10 mouse cellular contexts compared by ENCODE assay signal in genomic region chr2:104774763-104775162, GRCm38 (mm10). TPM values are rescaled to one million over a fixed set of nuclear protein-coding genes. Genes with fewer than 3 reads are reported as not detected.
A peak's percentile ranks its signal among the peaks of the same experiment; 100 is the strongest.
DNase-seq lines count a peak whose midpoint lies in the region; ATAC-seq and TF ChIP-seq lines count a peak whose summit lies in the region.
"Had no signal": no experiment of that assay in that cellular context is flagged by ENCODE, and none has a peak within 500 bp of the region (broad histone marks: within the 10 kb centered on the region; RNA-seq: fewer than 3 reads in every experiment).

No protein-coding gene starts in this region.

- no peak overlapping the region for H3K9ac ChIP-seq in kidney, postnatal 0 days (ENCODE audit: low read depth, low read length)
- no peak overlapping the region for H3K9ac ChIP-seq in kidney, embryonic 15.5 days
- H3K9ac ChIP-seq: embryonic facial prominence, embryonic 15.5 days had no signal

- H3K27ac ChIP-seq in kidney, postnatal 0 days: no peak overlapping the region
- H3K27ac ChIP-seq in kidney, embryonic 15.5 days: no peak overlapping the region
- H3K27ac ChIP-seq: embryonic facial prominence, embryonic 15.5 days had no signal

- TF ChIP-seq CTCF in kidney, postnatal 0 days (IDR thresholded peaks at IDR 0.05; ENCODE audit: low read depth): peak; percentile 77
- 0 out of 2 replicates have a peak, but pooled peaks have one; percentile 5 for TF ChIP-seq CTCF in G1E (IDR thresholded peaks at IDR 0.05; ENCODE audit: low read depth, low read length)

- peak; percentile 60 for DNase-seq in kidney, postnatal 0 days (ENCODE audit: low spot score)
- DNase-seq in CD4-positive helper T cell, adult 2 months (ENCODE audit: low read depth, low spot score): peak; percentile 31
- peak; percentile 2 for DNase-seq in G1E (ENCODE audit: low spot score)
- DNase-seq in urinary bladder, postnatal 36 days (ENCODE audit: low spot score in 2 of 2): no peak
- DNase-seq in urinary bladder, adult 18-20 months (ENCODE audit: low spot score in 2 of 2): no peak

- H3K36me3 ChIP-seq in kidney, postnatal 0 days (ENCODE audit: insufficient read depth, low read length): peaks cover 26% of the 10 kb centered on the region
- H3K36me3 ChIP-seq in kidney, embryonic 15.5 days: peaks cover 72% of the 10 kb centered on the region
- H3K36me3 ChIP-seq in G1E (replicated peaks): peaks cover 64% of the 10 kb centered on the region

- H3K4me1 ChIP-seq in kidney, postnatal 0 days (replicated peaks; ENCODE audit: insufficient read depth, low read length): no peaks in the 10 kb centered on the region
- H3K4me1 ChIP-seq in kidney, embryonic 15.5 days: no peaks in the 10 kb centered on the region
- no peaks in the 10 kb centered on the region for H3K4me1 ChIP-seq in G1E (ENCODE audit: insufficient read depth, low read depth, low read length)
- H3K4me1 ChIP-seq: embryonic facial prominence, embryonic 15.5 days had no signal

- H3K4me2 ChIP-seq in kidney, postnatal 0 days (ENCODE audit: low read length): no peak overlapping the region
- H3K4me2 ChIP-seq in kidney, embryonic 15.5 days: no peak overlapping the region
- H3K4me2 ChIP-seq: embryonic facial prominence, embryonic 15.5 days had no signal

- H3K9me3 ChIP-seq in kidney, postnatal 0 days (replicated peaks; ENCODE audit: low read length): no peaks in the 10 kb centered on the region
- no peaks in the 10 kb centered on the region for H3K9me3 ChIP-seq in kidney, embryonic 15.5 days (replicated peaks)
- H3K9me3 ChIP-seq in G1E (replicated peaks): no peaks in the 10 kb centered on the region
- H3K9me3 ChIP-seq: embryonic facial prominence, embryonic 15.5 days had no signal

- no peak for ATAC-seq in kidney, postnatal 0 days (replicated peaks; ENCODE audit: low FRiP score, low read depth)
- ATAC-seq in kidney, embryonic 15.5 days (replicated peaks; ENCODE audit: low FRiP score): no peak
- ATAC-seq in G1E (ENCODE audit: extremely low read depth, insufficient number of reproducible peaks, low FRiP score, poor library complexity, severe bottlenecking): no peak
- ATAC-seq in granulocyte monocyte progenitor cell, adult 5-6 weeks (replicated peaks; ENCODE audit: poor library complexity, severe bottlenecking): peak; percentile 25; the same call in 1 of the 2 replicates
- ATAC-seq: midbrain, embryonic 16.5 days had no signal

- 84% methylated on average over 1 of the region's 1 CpGs for WGBS in kidney, postnatal 0 days
- 69% methylated on average over 1 of the region's 1 CpGs for WGBS in kidney, embryonic 15.5 days

- no peaks in the 10 kb centered on the region for H3K27me3 ChIP-seq in kidney, postnatal 0 days (ENCODE audit: insufficient read depth, low read length)
- no peaks in the 10 kb centered on the region for H3K27me3 ChIP-seq in kidney, embryonic 15.5 days
- H3K27me3 ChIP-seq in G1E (ENCODE audit: insufficient read depth, low read length): no peaks in the 10 kb centered on the region
- H3K27me3 ChIP-seq: embryonic facial prominence, embryonic 15.5 days had no signal

- no peak overlapping the region for H3K4me3 ChIP-seq in kidney, postnatal 0 days (replicated peaks; ENCODE audit: low read depth, low read length)
- H3K4me3 ChIP-seq in kidney, embryonic 15.5 days (replicated peaks): no peak overlapping the region
- H3K4me3 ChIP-seq in G1E (ENCODE audit: low read depth, low read length): no peak overlapping the region
- H3K4me3 ChIP-seq: embryonic facial prominence, embryonic 15.5 days had no signal

RNA-seq across cellular contexts. Expression of gene Depdc7, which starts 32.1 kb away (rescaled TPM):
- polyA plus RNA-seq in kidney, postnatal 0 days (2015; fragmentation: Nextera tagmentation; extraction: Ambion mirVana): 27.5 and 27.6 TPM in 2 replicates
- polyA plus RNA-seq in kidney, embryonic 15.5 days (2015; fragmentation: Nextera tagmentation; extraction: Ambion mirVana): 22.8 and 24.6 TPM in 2 replicates
- total RNA-seq in G1E (2014; fragmentation: Nextera tagmentation): 1.4 and 2.4 TPM in 2 replicates
- 6.7 and 7.0 TPM in 2 replicates for total RNA-seq in G1E (2017)
- 1.4 and 1.8 TPM in 2 replicates for polyA plus RNA-seq in G1E (2012)
- 2.4 and 2.9 TPM in 2 replicates for total RNA-seq in granulocyte monocyte progenitor cell, adult 5-6 weeks (2014; fragmentation: Nextera tagmentation)
- 4.7 and 11.6 TPM in 2 replicates for total RNA-seq in granulocyte monocyte progenitor cell, adult 5-6 weeks (2017)

RNA-seq across cellular contexts. Expression of gene Qser1, which starts 41.8 kb away (rescaled TPM):
- 6.9 and 7.2 TPM in 2 replicates for polyA plus RNA-seq in kidney, postnatal 0 days (2015; fragmentation: Nextera tagmentation; extraction: Ambion mirVana)
- 10.4 and 10.8 TPM in 2 replicates for polyA plus RNA-seq in kidney, embryonic 15.5 days (2015; fragmentation: Nextera tagmentation; extraction: Ambion mirVana)
- 57.8 and 61.1 TPM in 2 replicates for total RNA-seq in G1E (2014; fragmentation: Nextera tagmentation)
- total RNA-seq in G1E (2017): 6.0 and 6.6 TPM in 2 replicates
- 2.5 and 2.6 TPM in 2 replicates for polyA plus RNA-seq in G1E (2012)
- total RNA-seq in granulocyte monocyte progenitor cell, adult 5-6 weeks (2014; fragmentation: Nextera tagmentation): 44.6 and 49.0 TPM in 2 replicates
- total RNA-seq in granulocyte monocyte progenitor cell, adult 5-6 weeks (2017): 14.3 and 15.9 TPM in 2 replicates

RNA-seq across cellular contexts. Expression of gene Pin1rt1, which starts 58.6 kb away (rescaled TPM):
- not detected in 2 replicates for polyA plus RNA-seq in kidney, postnatal 0 days (2015; fragmentation: Nextera tagmentation; extraction: Ambion mirVana)
- polyA plus RNA-seq in kidney, embryonic 15.5 days (2015; fragmentation: Nextera tagmentation; extraction: Ambion mirVana): not detected in 2 replicates
- not detected in 2 replicates for total RNA-seq in G1E (2014; fragmentation: Nextera tagmentation)
- total RNA-seq in G1E (2017): not detected in 2 replicates
- not detected in 2 replicates for polyA plus RNA-seq in G1E (2012)
- total RNA-seq in granulocyte monocyte progenitor cell, adult 5-6 weeks (2014; fragmentation: Nextera tagmentation): not detected in 2 replicates
- total RNA-seq in granulocyte monocyte progenitor cell, adult 5-6 weeks (2017): not detected in 2 replicates
- polyA plus RNA-seq: embryonic facial prominence, embryonic 15.5 days; kidney, embryonic 14.5 days had no signal

Comparison
In these comparisons a context has a peak if more than half of its experiments do, and no peak if none do; other contexts are left out.
1. DNase-seq: peak in kidney, postnatal 0 days (single experiment), CD4-positive helper T cell, adult 2 months (single experiment) and G1E (single experiment); none in urinary bladder, postnatal 36 days (0 of 2) and urinary bladder, adult 18-20 months (0 of 2).